Mouse (Mus musculus) liver, adult 2 months (tissue): ENCODE measurements around the gene Tnfaip8l1. TPM values are rescaled to one million over a fixed set of nuclear protein-coding genes. Genes with fewer than 3 reads are reported as not detected.

Experiments
- DNase-seq: peaks from one replicate; pipeline ENCODE4 v3.0.0-alpha.2; 2011; ENCODE audit warnings: low read depth, low spot score; ENCODE audit errors: extremely low read depth
- H3K27ac ChIP-seq: fragments of 200-500 bp; replicated peaks from 2 replicates; pipeline ENCODE4 v1.5.1; 2012; ENCODE audit warnings: low read depth, mild to moderate bottlenecking, control low read depth, inconsistent platforms, low read length; ENCODE audit not compliant: insufficient read depth
- H3K27me3 ChIP-seq: fragments of 200-500 bp; 2 replicates; pipeline ENCODE4 v1.6.1; 2012; ENCODE audit warnings: mild to moderate bottlenecking, moderate library complexity, low read length, inconsistent platforms; ENCODE audit not compliant: control insufficient read depth, insufficient read depth
- H3K36me3 ChIP-seq: fragments of 200-500 bp; 2 replicates; pipeline ENCODE4 v1.6.1; 2012; ENCODE audit warnings: low read length, inconsistent platforms; ENCODE audit not compliant: control insufficient read depth, insufficient read depth
- H3K4me1 ChIP-seq: fragments of 200-500 bp; 2 replicates; pipeline ENCODE4 v1.6.1; 2011; ENCODE audit warnings: low read length; ENCODE audit not compliant: control insufficient read depth, insufficient read depth
- H3K4me3 ChIP-seq: fragments of 200-500 bp; 2 replicates; pipeline ENCODE4 v1.5.1; 2011; ENCODE audit warnings: low read depth, mild to moderate bottlenecking, control low read depth, low read length, moderate library complexity; ENCODE audit not compliant: insufficient read depth
- H3K79me2 ChIP-seq: fragments of 200-500 bp; 2 replicates; pipeline ENCODE4 v1.6.1; 2012; ENCODE audit warnings: inconsistent platforms, mild to moderate bottlenecking, low read length, moderate library complexity; ENCODE audit not compliant: control insufficient read depth, insufficient read depth
- H3K9ac ChIP-seq: fragments of 200-500 bp; 2 replicates; pipeline ENCODE4 v1.6.1; 2012; ENCODE audit warnings: low read depth, mild to moderate bottlenecking, control low read depth, inconsistent platforms, low read length
- CTCF ChIP-seq: fragments of 200-500 bp; IDR thresholded peaks from 2 replicates; pipeline ENCODE4 v1.5.1; 2011; ENCODE audit warnings: low read depth, low read length, control low read depth
- POLR2A ChIP-seq: fragments of 200-500 bp; IDR thresholded peaks from 2 replicates; pipeline ENCODE4 v1.6.1; 2011; ENCODE audit warnings: low read length, control low read depth; ENCODE audit not compliant: insufficient read depth; ENCODE audit errors: extremely low read depth
- WGBS: fragments of 180-500 bp; shearing (Covaris S2); methylation state at CpG from one replicate; pipeline ENCODE4 v1.1.7; 2018; 5-methylcytosine and 5-hydroxymethylcytosine counted together
- polyA plus RNA-seq: library from polyadenylated mRNA; depleted of rRNA; stranded (reverse); fragments of >200 nt; gene quantifications from 2 replicates; pipeline ENCODE4 v1.2.3, GENCODE M21; 2012; rRNA removed
- total RNA-seq: library from RNA; depleted of rRNA; stranded (reverse); fragments of >200 nt; gene quantifications from 2 replicates; pipeline ENCODE4 v1.2.3, GENCODE M21; 2014; rRNA removed

Tnfaip8l1 gene
- total and polyA plus RNA-seq, 2 experiments, result 20.9 to 21.8 TPM

- WGBS, result under 1% methylated on average over 78 of the region's 78 CpGs
- Histone ChIP-seq H3K4me1 (peaks cover 22% of the 10 kb centered on the region), H3K36me3 (no peaks in the 10 kb centered on the region), H3K27me3 (no peaks in the 10 kb centered on the region), H3K79me2 (peaks cover 26% of the 10 kb centered on the region), H3K4me3 (peak within 1 kb of the TSS; percentile 90), H3K9ac (peak within 1 kb of the TSS; percentile 93), H3K27ac (peak within 1 kb of the TSS; percentile 93)
- peak; percentile 55 for TF ChIP-seq POLR2A
- peak; percentile 17; the same call in 1 of the 2 replicates for TF ChIP-seq CTCF
- DNase-seq, result peak; percentile 93
These were observed 56.3 kb downstream of the Tnfaip8l1 start, which contains the start of gene Dpp9 for GRCm38 (mm10) chr17:56218377-56219191. Gene Dpp9, minus strand, starts transcription at chr17:56218905.

DNA sequence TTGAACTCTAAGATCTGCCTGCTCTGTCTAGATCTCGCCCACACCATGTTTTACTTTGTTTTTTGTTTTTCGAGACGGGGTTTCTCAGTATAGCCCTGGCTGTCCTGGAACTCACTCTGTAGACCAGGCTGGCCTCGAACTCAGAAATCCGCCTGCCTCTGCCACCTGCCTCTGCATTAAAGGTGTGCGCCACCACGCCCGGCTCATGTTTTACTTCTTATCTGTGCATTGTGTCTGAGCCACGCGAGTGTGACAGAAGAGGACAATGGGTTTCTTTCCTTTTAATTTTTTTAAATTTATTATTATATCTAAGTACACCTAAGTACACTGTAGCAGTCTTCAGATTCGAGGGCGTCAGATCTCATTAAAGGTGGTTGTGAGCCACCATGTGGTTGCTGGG, 57.0 kb downstream of the Tnfaip8l1 start:
- TF ChIP-seq CTCF, result no peak
- DNase-seq, result no peak
- Histone ChIP-seq H3K27ac (peak overlapping the region; percentile 93), H3K36me3 (no peaks in the 10 kb centered on the region), H3K4me1 (peaks cover 22% of the 10 kb centered on the region), H3K4me3 (peak overlapping the region; percentile 90), H3K27me3 (no peaks in the 10 kb centered on the region), H3K9ac (peak overlapping the region; percentile 63), H3K79me2 (peaks cover 26% of the 10 kb centered on the region)
- WGBS, result 34% methylated on average over 12 of the region's 12 CpGs

DNA sequence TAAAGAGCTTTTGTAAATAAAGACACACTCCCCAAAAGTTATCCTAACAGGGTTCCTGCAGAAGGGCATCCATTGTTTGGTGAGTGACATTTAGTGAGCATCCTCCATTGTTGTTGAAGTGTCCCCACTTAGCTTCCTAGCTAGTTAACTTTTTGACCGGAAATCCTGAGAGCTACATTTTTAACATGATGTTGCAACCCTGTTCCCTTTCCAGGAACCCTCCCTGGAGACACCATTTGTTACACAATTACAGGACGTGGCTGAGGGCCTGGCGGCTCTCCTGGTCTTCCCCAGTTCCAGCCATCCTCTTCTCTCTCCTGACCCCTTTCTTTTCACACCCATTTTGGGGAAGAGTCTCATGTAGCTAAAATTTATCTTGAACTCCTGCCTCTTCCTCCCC, 57.5 kb downstream of the Tnfaip8l1 start:
- DNase-seq, result peak; percentile 91
- Histone ChIP-seq H3K79me2 (peaks cover 26% of the 10 kb centered on the region), H3K36me3 (no peaks in the 10 kb centered on the region), H3K9ac (no peak overlapping the region), H3K27ac (peak overlapping the region; percentile 93), H3K27me3 (no peaks in the 10 kb centered on the region), H3K4me3 (no peak overlapping the region), H3K4me1 (peaks cover 22% of the 10 kb centered on the region)
- no peak for TF ChIP-seq POLR2A
- no peak for TF ChIP-seq CTCF
- WGBS, result 6% methylated on average over 3 of the region's 3 CpGs

Other genes with a start within 250 kb of the Tnfaip8l1 start
- gene Zfp119b, start 213.0 kb upstream of the Tnfaip8l1 start, total RNA-seq, result 3.1 and 4.3 TPM in 2 replicates
- gene Zfp119b, start 213.0 kb upstream of the Tnfaip8l1 start, polyA plus RNA-seq, result 0.26 and 0.40 TPM in 2 replicates
- 0.18 and 1.3 TPM in 2 replicates for gene Ebi3, start 209.8 kb upstream of the Tnfaip8l1 start, total RNA-seq
- 0.61 and 2.3 TPM in 2 replicates for gene Ebi3, start 209.8 kb upstream of the Tnfaip8l1 start, polyA plus RNA-seq
- 3.6 and 4.1 TPM in 2 replicates for gene Yju2, start 203.4 kb upstream of the Tnfaip8l1 start, total RNA-seq
- gene Yju2, start 203.4 kb upstream of the Tnfaip8l1 start, polyA plus RNA-seq, result 3.4 and 4.1 TPM in 2 replicates
- not detected in 2 replicates for gene Shd, start 192.0 kb upstream of the Tnfaip8l1 start, total RNA-seq
- 0.20 and 0.35 TPM in 2 replicates for gene Shd, start 192.0 kb upstream of the Tnfaip8l1 start, polyA plus RNA-seq
- gene Fsd1, start 176.0 kb upstream of the Tnfaip8l1 start, total RNA-seq, result not detected in 2 replicates
- not detected in 2 replicates for gene Fsd1, start 176.0 kb upstream of the Tnfaip8l1 start, polyA plus RNA-seq
- 30.9 and 35.3 TPM in 2 replicates for gene Stap2, start 156.9 kb upstream of the Tnfaip8l1 start, total RNA-seq
- 38.8 and 44.8 TPM in 2 replicates for gene Stap2, start 156.9 kb upstream of the Tnfaip8l1 start, polyA plus RNA-seq
- gene Mpnd, start 156.8 kb upstream of the Tnfaip8l1 start, total RNA-seq, result 86.2 and 93.2 TPM in 2 replicates
- 142 and 175 TPM in 2 replicates for gene Mpnd, start 156.8 kb upstream of the Tnfaip8l1 start, polyA plus RNA-seq
- gene Sh3gl1, start 125.8 kb upstream of the Tnfaip8l1 start, total RNA-seq, result 8.8 and 10.5 TPM in 2 replicates
- 33.5 and 40.0 TPM in 2 replicates for gene Sh3gl1, start 125.8 kb upstream of the Tnfaip8l1 start, polyA plus RNA-seq
- 0.37 and 0.81 TPM in 2 replicates for gene Chaf1a, start 122.0 kb upstream of the Tnfaip8l1 start, total RNA-seq
- 0.26 and 0.31 TPM in 2 replicates for gene Chaf1a, start 122.0 kb upstream of the Tnfaip8l1 start, polyA plus RNA-seq
- gene Ubxn6, start 87.4 kb upstream of the Tnfaip8l1 start, total RNA-seq, result 34.9 and 42.9 TPM in 2 replicates
- 55.8 and 56.0 TPM in 2 replicates for gene Ubxn6, start 87.4 kb upstream of the Tnfaip8l1 start, polyA plus RNA-seq
- gene Hdgfl2, start 82.8 kb upstream of the Tnfaip8l1 start, total RNA-seq, result 11.3 and 13.8 TPM in 2 replicates
- 29.0 and 30.2 TPM in 2 replicates for gene Hdgfl2, start 82.8 kb upstream of the Tnfaip8l1 start, polyA plus RNA-seq
- gene Plin4, start 52.7 kb upstream of the Tnfaip8l1 start, total RNA-seq, result 2.1 and 2.3 TPM in 2 replicates
- 1.8 and 2.8 TPM in 2 replicates for gene Plin4, start 52.7 kb upstream of the Tnfaip8l1 start, polyA plus RNA-seq
- gene Plin5, start 44.9 kb upstream of the Tnfaip8l1 start, total RNA-seq, result 19.2 and 24.6 TPM in 2 replicates
- 42.7 and 58.2 TPM in 2 replicates for gene Plin5, start 44.9 kb upstream of the Tnfaip8l1 start, polyA plus RNA-seq
- gene Lrg1, start 40.5 kb upstream of the Tnfaip8l1 start, total RNA-seq, result 90.0 and 116 TPM in 2 replicates
- 543 and 600 TPM in 2 replicates for gene Lrg1, start 40.5 kb upstream of the Tnfaip8l1 start, polyA plus RNA-seq
- 1.3 TPM in 2 replicates for gene Sema6b, start 22.1 kb upstream of the Tnfaip8l1 start, total RNA-seq
- 2.7 and 3.9 TPM in 2 replicates for gene Sema6b, start 22.1 kb upstream of the Tnfaip8l1 start, polyA plus RNA-seq
- gene Mydgf, start 21.4 kb downstream of the Tnfaip8l1 start, total RNA-seq, result 89.4 and 91.1 TPM in 2 replicates
- 81.1 and 86.0 TPM in 2 replicates for gene Mydgf, start 21.4 kb downstream of the Tnfaip8l1 start, polyA plus RNA-seq
- gene Dpp9, start 56.4 kb downstream of the Tnfaip8l1 start, total RNA-seq, result 10.7 and 20.1 TPM in 2 replicates
- 55.4 and 60.3 TPM in 2 replicates for gene Dpp9, start 56.4 kb downstream of the Tnfaip8l1 start, polyA plus RNA-seq
- gene Fem1a, start 94.3 kb downstream of the Tnfaip8l1 start, total RNA-seq, result 11.5 and 12.1 TPM in 2 replicates
- 16.6 and 18.9 TPM in 2 replicates for gene Fem1a, start 94.3 kb downstream of the Tnfaip8l1 start, polyA plus RNA-seq
- 2.5 and 3.4 TPM in 2 replicates for gene Ticam1, start 114.3 kb downstream of the Tnfaip8l1 start, total RNA-seq
- 20.9 and 27.7 TPM in 2 replicates for gene Ticam1, start 114.3 kb downstream of the Tnfaip8l1 start, polyA plus RNA-seq
- 23.0 and 28.1 TPM in 2 replicates for gene Plin3, start 130.4 kb downstream of the Tnfaip8l1 start, total RNA-seq
- gene Plin3, start 130.4 kb downstream of the Tnfaip8l1 start, polyA plus RNA-seq, result 20.6 and 21.5 TPM in 2 replicates
- not detected in 2 replicates for gene Arrdc5, start 137.8 kb downstream of the Tnfaip8l1 start, total RNA-seq
- gene Arrdc5, start 137.8 kb downstream of the Tnfaip8l1 start, polyA plus RNA-seq, result not detected in 2 replicates
- gene Uhrf1, start 140.8 kb downstream of the Tnfaip8l1 start, total RNA-seq, result 0.92 and 2.7 TPM in 2 replicates
- 0.20 and 0.22 TPM in 2 replicates for gene Uhrf1, start 140.8 kb downstream of the Tnfaip8l1 start, polyA plus RNA-seq
- 9.5 and 10.4 TPM in 2 replicates for gene Kdm4b, start 163.6 kb downstream of the Tnfaip8l1 start, total RNA-seq
- gene Kdm4b, start 163.6 kb downstream of the Tnfaip8l1 start, polyA plus RNA-seq, result 13.0 and 15.6 TPM in 2 replicates